ENCODE assay signal across 11 mouse cellular contexts in genomic region chr10:77243572-77244161, GRCm38 (mm10). TPM values are rescaled to one million over a fixed set of nuclear protein-coding genes. Genes with fewer than 3 reads are reported as not detected.
DNase-seq lines count a peak whose midpoint lies in the region; ATAC-seq and TF ChIP-seq lines count a peak whose summit lies in the region.
"Had no signal": no experiment of that assay in that cellular context is flagged by ENCODE, and none has a peak within 500 bp of the region (broad histone marks: within the 10 kb centered on the region; RNA-seq: fewer than 3 reads in every experiment).

No protein-coding gene starts in this region.

- no peak overlapping the region for H3K4me3 ChIP-seq in hindbrain, postnatal 0 days (ENCODE audit: low read length)
- H3K4me3 ChIP-seq in hindbrain, embryonic 11.5 days (ENCODE audit: low read depth, low read length) = no peak overlapping the region
- no peak overlapping the region for H3K4me3 ChIP-seq in lung, postnatal 0 days (ENCODE audit: low read depth, low read length)
- H3K4me3 ChIP-seq in stomach, embryonic 15.5 days (replicated peaks) = no peak overlapping the region
- H3K4me3 ChIP-seq: embryonic facial prominence, embryonic 13.5 days; forebrain, embryonic 15.5 days had no signal

- peak overlapping the region; percentile 45; the same call in 1 of the 2 replicates for H3K27ac ChIP-seq in hindbrain, postnatal 0 days
- no peak overlapping the region for H3K27ac ChIP-seq in hindbrain, embryonic 11.5 days (ENCODE audit: low read depth, low read length)
- no peak overlapping the region for H3K27ac ChIP-seq in lung, postnatal 0 days (ENCODE audit: low read length)
- peak overlapping the region; percentile 73 for H3K27ac ChIP-seq in stomach, embryonic 15.5 days
- H3K27ac ChIP-seq: embryonic facial prominence, embryonic 13.5 days; forebrain, embryonic 15.5 days; macrophage had no signal

- TF ChIP-seq CTCF in hindbrain, postnatal 0 days (IDR thresholded peaks at IDR 0.05; ENCODE audit: low read depth) = no peak
- TF ChIP-seq CTCF in lung, postnatal 0 days (IDR thresholded peaks at IDR 0.05) = no peak

- 47% methylated on average over 11 of the region's 11 CpGs for WGBS in hindbrain, postnatal 0 days
- WGBS in hindbrain, embryonic 11.5 days = 68% methylated on average over 11 of the region's 11 CpGs
- WGBS in lung, postnatal 0 days = 60% methylated on average over 11 of the region's 11 CpGs
- 77% methylated on average over 11 of the region's 11 CpGs for WGBS in stomach, embryonic 15.5 days

- H3K4me1 ChIP-seq in hindbrain, postnatal 0 days (ENCODE audit: insufficient read depth, low read length) = no peaks in the 10 kb centered on the region
- no peaks in the 10 kb centered on the region for H3K4me1 ChIP-seq in hindbrain, embryonic 11.5 days (replicated peaks; ENCODE audit: control insufficient read depth, insufficient read depth, low read length)
- H3K4me1 ChIP-seq in lung, postnatal 0 days (ENCODE audit: insufficient read depth, low read depth, low read length) = no peaks in the 10 kb centered on the region; the same call in 1 of the 2 replicates
- peaks cover 17% of the 10 kb centered on the region for H3K4me1 ChIP-seq in stomach, embryonic 15.5 days
- H3K4me1 ChIP-seq: embryonic facial prominence, embryonic 13.5 days; forebrain, embryonic 15.5 days had no signal

- peak; percentile 32 for DNase-seq in cerebellum, adult 9-10 months
- no peak for DNase-seq in cerebellum, adult 8-10 months
- DNase-seq in hindbrain, postnatal 0 days (ENCODE audit: low spot score) = peak; percentile 55
- DNase-seq in hindbrain, embryonic 11.5 days (ENCODE audit: low spot score) = no peak
- DNase-seq in lung, postnatal 0 days (ENCODE audit: low spot score) = no peak
- no peak for DNase-seq in lung, postnatal 4 days
- DNase-seq in left cerebral cortex, adult 8-10 months (ENCODE audit: low spot score in 2 of 2) = no peak

- no peaks in the 10 kb centered on the region for H3K27me3 ChIP-seq in hindbrain, postnatal 0 days (ENCODE audit: insufficient read depth, low read length)
- no peaks in the 10 kb centered on the region for H3K27me3 ChIP-seq in hindbrain, embryonic 11.5 days (ENCODE audit: control insufficient read depth, insufficient read depth, low read length)
- no peaks in the 10 kb centered on the region for H3K27me3 ChIP-seq in lung, postnatal 0 days (replicated peaks; ENCODE audit: insufficient read depth, low read length)
- no peaks in the 10 kb centered on the region for H3K27me3 ChIP-seq in stomach, embryonic 15.5 days (replicated peaks)
- H3K27me3 ChIP-seq: embryonic facial prominence, embryonic 13.5 days; forebrain, embryonic 15.5 days had no signal

- H3K9me3 ChIP-seq in hindbrain, postnatal 0 days (ENCODE audit: low read length) = no peaks in the 10 kb centered on the region
- H3K9me3 ChIP-seq in hindbrain, embryonic 11.5 days (ENCODE audit: control insufficient read depth, low read length) = no peaks in the 10 kb centered on the region
- H3K9me3 ChIP-seq in lung, postnatal 0 days (ENCODE audit: low read length) = no peaks in the 10 kb centered on the region
- H3K9me3 ChIP-seq in stomach, embryonic 15.5 days = no peaks in the 10 kb centered on the region
- H3K9me3 ChIP-seq: embryonic facial prominence, embryonic 13.5 days; forebrain, embryonic 15.5 days had no signal

- no peak for TF ChIP-seq EP300 in lung, postnatal 0 days (IDR thresholded peaks at IDR 0.05)

- no peak overlapping the region for H3K9ac ChIP-seq in hindbrain, postnatal 0 days (replicated peaks; ENCODE audit: low read length)
- H3K9ac ChIP-seq in hindbrain, embryonic 11.5 days (ENCODE audit: low read depth, low read length) = no peak overlapping the region
- no peak overlapping the region for H3K9ac ChIP-seq in lung, postnatal 0 days (replicated peaks; ENCODE audit: low read depth)
- H3K9ac ChIP-seq in stomach, embryonic 15.5 days = no peak overlapping the region
- H3K9ac ChIP-seq: embryonic facial prominence, embryonic 13.5 days; forebrain, embryonic 15.5 days had no signal

- H3K4me2 ChIP-seq in hindbrain, postnatal 0 days (ENCODE audit: low read depth, low read length) = no peak overlapping the region
- no peak overlapping the region for H3K4me2 ChIP-seq in hindbrain, embryonic 11.5 days (replicated peaks; ENCODE audit: low read depth, low read length)
- no peak overlapping the region for H3K4me2 ChIP-seq in lung, postnatal 0 days (replicated peaks; ENCODE audit: low read depth, low read length)
- no peak overlapping the region for H3K4me2 ChIP-seq in stomach, embryonic 15.5 days
- H3K4me2 ChIP-seq: embryonic facial prominence, embryonic 13.5 days; forebrain, embryonic 15.5 days had no signal

- H3K36me3 ChIP-seq in hindbrain, postnatal 0 days (ENCODE audit: insufficient read depth, low read length) = no peaks in the 10 kb centered on the region
- H3K36me3 ChIP-seq in hindbrain, embryonic 11.5 days (ENCODE audit: control insufficient read depth, insufficient read depth, low read length) = no peaks in the 10 kb centered on the region
- H3K36me3 ChIP-seq in lung, postnatal 0 days (ENCODE audit: insufficient read depth, low read length) = no peaks in the 10 kb centered on the region
- no peaks in the 10 kb centered on the region for H3K36me3 ChIP-seq in stomach, embryonic 15.5 days
- H3K36me3 ChIP-seq: embryonic facial prominence, embryonic 13.5 days; forebrain, embryonic 15.5 days had no signal

- peak; percentile 93 for ATAC-seq in hindbrain, postnatal 0 days
- no peak for ATAC-seq in hindbrain, embryonic 11.5 days (ENCODE audit: low FRiP score)
- peak; percentile 5; the same call in 1 of the 2 replicates for ATAC-seq in lung, postnatal 0 days
- no peak for ATAC-seq in stomach, embryonic 15.5 days (ENCODE audit: insufficient read depth, low FRiP score, low read depth)
- ATAC-seq: forebrain, embryonic 15.5 days had no signal

RNA-seq across cellular contexts. Expression of gene Pofut2, which starts 15.4 kb away (rescaled TPM):
- 48.2 and 52.4 TPM in 2 replicates for total RNA-seq in hindbrain, postnatal 0 days (2014; rRNA removed)
- polyA plus RNA-seq in hindbrain, postnatal 0 days (2015; fragmentation: Nextera tagmentation; extraction: Ambion mirVana) = 47.0 and 47.7 TPM in 2 replicates
- 68.4 and 72.6 TPM in 2 replicates for polyA plus RNA-seq in hindbrain, embryonic 11.5 days (2014; fragmentation: Nextera tagmentation; extraction: Ambion mirVana)
- polyA plus RNA-seq in lung, postnatal 0 days (2015; fragmentation: Nextera tagmentation; extraction: Ambion mirVana) = 84.2 and 84.4 TPM in 2 replicates
- polyA plus RNA-seq in stomach, embryonic 15.5 days (2015; fragmentation: Nextera tagmentation; extraction: Ambion mirVana) = 117 and 124 TPM in 2 replicates
- total RNA-seq in left cerebral cortex, adult 8-10 months (2022) = 10 to 100 TPM; 27.8 to 34.4 (median 30.4) TPM

Comparison
In these comparisons a context has a peak if more than half of its experiments do, and no peak if none do; other contexts are left out.
1. DNase-seq: peak in cerebellum, adult 9-10 months (single experiment) and hindbrain, postnatal 0 days (single experiment); none in cerebellum, adult 8-10 months (single experiment), hindbrain, embryonic 11.5 days (single experiment), lung, postnatal 0 days (single experiment), lung, postnatal 4 days (0 of 2) and left cerebral cortex, adult 8-10 months (0 of 2).
2. ATAC-seq: peak in hindbrain, postnatal 0 days (single experiment) and lung, postnatal 0 days (single experiment); none in hindbrain, embryonic 11.5 days (single experiment) and stomach, embryonic 15.5 days (single experiment).
3. H3K27ac ChIP-seq: peak in hindbrain, postnatal 0 days (single experiment) and stomach, embryonic 15.5 days (single experiment); none in hindbrain, embryonic 11.5 days (single experiment) and lung, postnatal 0 days (single experiment).